Mouse (Mus musculus) lung, postnatal 10 days (tissue): ENCODE measurements around the gene Pdzd4.

Experiments used
- DNase-seq: peaks from one replicate; pipeline ENCODE4 v3.0.0; 2021

Pdzd4 gene

DNA sequence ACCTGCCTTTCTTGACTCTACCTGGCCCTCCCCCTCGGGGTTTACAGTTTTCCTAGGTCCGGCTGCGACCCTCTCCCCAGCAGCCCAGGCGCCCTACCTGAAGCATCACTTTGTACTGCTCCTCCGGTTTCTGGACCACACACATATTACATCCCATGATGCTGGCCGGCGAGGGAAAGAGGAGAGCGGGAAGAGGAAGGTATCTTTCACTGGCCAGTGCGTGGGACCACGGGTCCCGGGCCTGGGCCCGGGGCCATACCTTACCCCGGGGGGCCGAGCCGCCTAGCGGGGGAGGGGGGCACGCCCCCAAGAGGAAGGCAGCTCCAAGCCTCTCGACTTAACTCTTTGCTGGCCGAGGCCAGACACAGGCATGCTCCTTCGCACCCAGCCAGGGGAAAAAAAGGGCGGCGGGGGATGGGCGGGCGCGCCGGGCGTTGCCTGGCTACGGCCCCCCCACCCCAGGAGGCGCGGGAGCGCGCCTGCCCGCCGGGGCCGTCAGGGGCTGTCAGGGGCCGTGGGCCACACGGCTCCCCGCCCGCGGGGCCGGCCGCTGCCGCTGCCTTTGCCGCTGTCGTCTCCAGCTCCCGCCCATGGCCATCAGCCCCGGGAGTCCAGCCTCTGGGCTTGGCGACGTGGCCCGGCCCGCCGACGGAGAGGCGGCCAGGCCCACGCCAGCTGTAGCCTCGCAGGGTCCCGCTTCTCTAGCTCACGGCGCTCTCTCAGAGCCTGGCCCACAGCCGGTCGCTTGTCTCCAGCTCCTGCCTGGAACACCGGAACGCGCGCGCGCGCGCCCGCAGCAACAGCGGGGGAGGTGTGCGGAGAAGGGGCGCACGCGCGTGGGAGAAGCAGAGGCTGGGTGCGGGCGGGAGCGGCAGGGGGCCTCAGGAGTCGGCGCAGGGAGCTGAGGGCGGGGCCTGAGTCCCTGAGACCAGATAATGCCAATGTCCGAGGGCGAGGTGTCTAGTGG is at the start of gene Pdzd4:
Gene Pdzd4 (minus strand): TSS at position 785 of the 967 bp plus-strand sequence.
- DNase-seq = peak; percentile 76

DNA sequence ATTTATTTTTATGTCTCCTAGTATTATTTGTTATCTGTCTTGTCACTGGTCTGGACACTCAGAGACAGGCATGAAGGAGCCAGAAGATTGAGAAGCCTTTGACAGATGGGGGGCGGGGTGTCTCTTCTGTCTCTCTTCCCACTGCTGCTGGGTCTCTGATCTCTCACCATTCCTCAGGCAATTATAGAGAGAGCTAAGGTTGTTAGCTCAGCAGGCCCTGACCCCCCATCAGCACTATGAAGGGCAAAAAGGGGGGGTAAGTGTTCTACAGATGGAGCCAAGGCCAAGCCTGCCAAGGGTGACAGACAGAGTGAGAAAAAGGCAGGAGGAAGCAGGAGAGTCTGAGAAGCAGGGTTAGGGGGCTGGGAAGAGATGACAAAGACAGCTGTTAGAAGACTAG is 47.2 kb upstream of the Pdzd4 start:
- DNase-seq = no peak

DNA sequence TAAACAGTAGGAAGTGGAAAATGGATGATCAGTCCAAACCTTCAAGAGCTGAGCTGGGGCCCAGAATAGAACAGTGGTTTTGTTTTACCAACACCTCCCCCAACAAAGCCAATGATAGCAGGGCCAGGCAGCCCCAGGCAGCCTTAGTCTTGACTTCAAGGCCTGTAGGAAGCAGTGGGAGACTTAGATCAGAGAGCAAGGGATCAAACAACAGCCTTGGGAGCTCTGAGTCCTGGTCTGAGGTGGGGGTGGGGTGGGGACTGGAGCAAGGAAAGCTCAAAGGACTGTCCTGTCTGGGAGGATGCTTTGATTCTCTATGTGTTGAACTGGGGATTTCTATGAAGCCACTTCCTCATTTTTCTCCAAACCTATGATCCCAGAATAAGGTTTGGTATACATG is 46.7 kb upstream of the Pdzd4 start:
- no peak for DNase-seq

DNA sequence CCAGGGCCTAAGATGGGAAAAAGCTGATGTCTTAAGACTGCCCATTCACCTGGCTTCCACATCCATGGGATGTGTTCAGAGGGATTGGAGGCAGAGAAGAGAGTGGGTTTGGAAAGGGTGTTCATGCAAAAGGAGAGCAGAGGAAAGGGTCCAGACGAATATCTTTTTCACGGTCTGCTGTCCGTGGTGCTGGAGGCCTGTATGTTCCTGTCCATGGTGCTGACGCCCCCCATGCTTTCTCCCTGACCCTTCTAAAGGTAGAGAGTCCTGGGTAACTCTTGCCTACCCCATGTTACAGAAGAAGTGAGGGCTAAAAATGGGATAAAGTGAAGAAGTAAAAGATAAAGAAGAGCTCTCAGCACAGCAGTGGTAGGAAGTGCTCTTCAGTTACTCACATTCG is 44.6 kb upstream of the Pdzd4 start:
- peak; percentile 37 for DNase-seq

DNA sequence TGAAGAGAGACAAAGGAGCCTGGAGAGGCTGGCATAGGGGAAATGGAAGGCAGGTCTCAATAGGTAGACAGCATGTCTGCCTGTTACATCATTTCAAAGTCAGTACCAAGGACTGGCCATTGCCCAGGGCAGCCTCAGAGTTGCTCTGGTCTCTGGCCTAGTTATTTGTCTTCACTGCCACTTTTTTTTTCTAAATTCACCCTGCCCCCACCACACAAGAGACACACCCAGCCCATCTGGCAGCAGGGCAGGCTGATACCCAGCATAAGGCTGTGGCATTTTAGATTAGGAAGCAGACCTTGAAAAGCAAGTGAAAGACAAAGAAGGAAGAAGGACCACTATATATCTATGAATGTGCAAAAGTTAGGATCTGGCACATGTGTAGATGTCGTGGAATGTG is 43.1 kb upstream of the Pdzd4 start:
- no peak for DNase-seq

DNA sequence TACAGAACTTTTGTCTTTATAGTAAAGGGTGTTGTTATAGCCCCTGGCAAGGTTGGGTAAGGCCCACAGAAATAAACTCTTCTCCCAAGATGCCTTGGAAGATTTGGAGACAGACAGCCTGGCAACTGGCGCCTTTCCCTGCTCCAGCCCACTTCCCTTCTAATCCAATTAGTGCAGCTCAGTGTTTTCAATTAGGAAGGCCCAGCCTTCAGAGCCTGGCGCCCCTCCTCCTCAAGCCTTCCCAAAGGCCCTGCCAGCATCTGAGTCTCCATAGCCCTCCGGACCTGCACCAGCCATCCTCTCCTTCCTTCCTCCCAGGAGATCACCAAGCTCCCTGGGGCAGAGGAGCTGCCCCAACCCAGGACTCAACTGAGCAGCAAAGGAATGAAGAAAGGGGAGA is 42.5 kb upstream of the Pdzd4 start:
- DNase-seq = no peak

DNA sequence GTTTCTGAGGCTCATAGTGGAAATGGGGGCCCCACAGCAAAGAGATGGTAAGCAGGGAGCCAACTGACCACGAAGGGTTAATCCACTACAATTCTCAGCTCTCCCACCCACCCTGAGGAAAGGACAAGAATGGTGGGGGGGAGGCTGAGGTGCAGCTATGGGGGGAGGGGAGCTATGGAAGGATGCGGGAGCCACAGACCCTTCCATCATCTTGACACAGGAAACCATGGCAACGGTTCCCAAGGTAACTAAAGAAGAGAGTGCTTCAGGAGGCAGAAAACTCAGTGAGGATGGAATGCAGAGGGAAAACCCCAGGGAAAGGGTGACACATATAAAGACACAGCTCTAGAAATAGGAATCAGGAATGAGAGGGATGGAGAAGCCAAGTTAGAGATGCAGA is 39.9 kb upstream of the Pdzd4 start:
- DNase-seq = no peak

DNA sequence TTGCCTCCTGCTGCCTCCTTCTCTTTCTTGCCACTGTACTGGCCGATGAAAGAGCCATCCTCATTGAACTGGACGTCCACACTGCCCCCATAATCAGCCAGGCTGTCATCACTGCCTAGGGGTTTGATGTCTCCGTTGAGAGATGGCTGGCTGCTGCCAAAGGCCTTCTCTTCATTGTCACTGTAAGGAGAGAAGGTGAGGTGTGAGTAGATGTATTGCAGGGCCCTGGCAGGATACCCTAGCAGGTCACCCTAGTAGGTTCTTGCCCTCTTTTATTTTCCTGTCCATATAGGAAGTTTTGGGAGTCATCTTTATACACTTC is 30.3 kb upstream of the Pdzd4 start:
- DNase-seq = no peak

DNA sequence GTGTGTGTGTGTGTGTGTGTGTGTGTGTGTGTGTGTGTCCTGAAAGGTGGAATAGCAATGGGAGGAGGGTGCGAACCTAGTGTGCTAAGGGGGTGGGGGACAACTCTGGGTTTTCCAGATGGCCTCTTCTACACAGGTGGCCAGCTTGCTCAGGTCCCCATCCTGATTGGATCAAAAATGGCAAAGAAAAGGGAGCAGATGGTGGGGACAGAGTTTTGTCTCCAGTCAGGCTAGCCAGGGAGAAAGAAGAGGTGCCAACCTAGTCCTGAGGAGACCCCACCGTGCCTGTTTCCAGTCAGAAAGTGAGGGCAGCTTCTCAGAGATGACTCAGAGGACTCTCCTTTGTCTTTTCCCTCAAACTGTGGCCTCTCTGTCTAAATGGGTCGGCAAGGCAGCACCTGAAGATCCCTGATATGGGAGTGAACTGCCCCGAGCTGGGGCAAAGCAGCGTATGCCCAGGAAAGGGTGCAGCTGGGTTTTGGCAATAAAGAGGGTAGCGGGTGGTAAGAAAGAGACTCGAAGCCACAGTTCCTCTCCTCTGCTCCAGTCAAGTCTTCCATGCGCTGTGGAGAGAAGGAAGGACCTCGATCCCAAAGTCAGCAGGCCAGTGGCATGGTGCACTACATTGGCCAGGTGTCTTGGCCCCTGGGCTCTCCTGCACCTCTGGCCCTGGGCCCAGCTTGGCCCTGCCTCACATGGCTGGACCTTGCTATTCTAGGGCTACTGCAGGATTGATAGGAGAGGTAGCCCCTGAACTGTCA is 29.7 kb upstream of the Pdzd4 start:
- no peak for DNase-seq

DNA sequence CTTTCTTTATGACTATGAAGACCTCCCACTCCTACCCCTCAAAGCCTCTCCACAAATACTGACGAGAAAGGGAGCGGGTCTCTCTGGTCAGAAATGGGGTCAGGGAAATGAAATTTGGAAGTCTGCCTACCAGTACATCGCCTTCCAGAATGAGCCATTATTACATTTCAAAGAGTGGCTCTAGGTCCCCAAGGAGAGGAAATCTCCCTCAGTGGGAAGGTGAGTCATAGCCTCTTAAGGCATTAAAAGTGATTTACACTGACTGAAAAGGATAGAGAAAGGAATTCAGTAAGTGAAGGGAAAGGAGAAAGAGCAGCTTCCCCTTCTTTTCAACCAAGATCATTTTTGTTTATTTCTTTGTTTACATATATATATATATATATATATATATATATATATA is 11.9 kb upstream of the Pdzd4 start:
- no peak for DNase-seq

DNA sequence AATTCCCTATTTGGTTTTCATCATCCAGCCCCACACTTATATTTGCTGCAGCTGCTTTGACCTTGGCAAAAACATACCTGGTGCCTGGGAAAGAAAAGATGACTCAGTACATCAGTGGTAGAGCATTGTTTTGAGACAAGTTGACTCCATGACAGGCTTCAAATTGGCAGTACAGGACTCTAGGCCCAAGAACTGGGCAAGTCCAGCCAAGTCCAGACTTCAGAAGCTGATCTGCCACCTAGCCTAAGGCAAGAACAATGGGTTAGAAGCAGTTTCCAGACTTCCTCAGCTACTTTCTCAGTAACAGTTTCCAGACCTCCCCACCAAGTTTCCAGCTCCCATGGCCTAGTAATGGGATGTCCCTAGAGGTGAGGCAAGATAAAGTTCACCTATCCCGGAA is 11.0 kb upstream of the Pdzd4 start:
- DNase-seq = no peak

DNA sequence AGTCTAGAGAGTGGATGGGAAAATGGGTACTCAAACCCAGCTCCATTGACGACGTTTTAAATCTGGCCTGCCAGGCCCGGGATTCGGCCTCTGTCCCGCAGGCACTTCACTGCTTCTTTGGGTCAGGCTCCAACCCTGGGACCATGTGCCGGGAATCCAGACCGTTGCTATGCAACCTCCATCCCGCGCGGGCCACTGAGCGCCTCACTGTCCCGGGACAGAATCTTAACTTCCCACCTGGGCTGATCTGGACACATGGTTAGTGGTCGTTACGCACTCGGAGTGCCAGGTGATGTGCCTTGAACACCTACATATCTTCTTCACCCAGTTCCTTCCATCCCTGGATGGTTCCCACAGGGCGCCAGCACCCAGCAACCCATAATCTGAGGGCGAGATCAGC is 1.0 kb downstream of the Pdzd4 start:
- DNase-seq = no peak

DNA sequence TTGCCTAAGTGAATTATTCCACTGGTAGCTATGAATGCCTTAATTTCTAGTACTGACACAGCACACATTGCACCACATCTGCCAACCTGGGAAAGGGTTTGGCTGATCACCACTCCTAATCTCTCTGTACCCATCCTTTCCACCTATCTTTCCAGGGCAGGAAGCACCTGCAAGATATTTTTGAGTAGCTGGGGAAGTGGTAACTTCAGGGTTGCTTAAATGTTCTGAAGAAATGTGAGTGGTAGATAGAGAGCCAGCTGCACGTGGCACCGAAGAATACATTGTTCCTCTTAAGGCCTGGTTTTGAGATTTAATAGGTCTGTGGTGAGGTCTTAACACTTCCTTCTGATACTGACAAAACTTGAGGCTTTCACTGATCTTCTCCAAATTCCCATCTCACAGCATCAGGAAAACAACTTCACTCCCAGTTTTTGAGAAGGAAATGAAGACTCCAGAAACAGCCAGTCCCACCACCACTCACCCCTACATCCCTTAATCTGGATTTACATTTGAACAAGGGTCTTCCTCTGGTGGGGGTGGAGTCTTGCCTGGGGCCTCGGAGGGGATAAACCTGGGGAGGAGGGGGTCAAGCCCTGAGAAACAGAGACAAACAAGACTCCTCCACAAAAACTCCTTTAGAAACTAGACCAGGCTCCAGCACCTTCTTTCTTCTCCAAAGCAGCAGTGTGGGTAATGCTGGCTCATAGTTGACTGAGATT is 8.0 kb downstream of the Pdzd4 start:
- DNase-seq = no peak

DNA sequence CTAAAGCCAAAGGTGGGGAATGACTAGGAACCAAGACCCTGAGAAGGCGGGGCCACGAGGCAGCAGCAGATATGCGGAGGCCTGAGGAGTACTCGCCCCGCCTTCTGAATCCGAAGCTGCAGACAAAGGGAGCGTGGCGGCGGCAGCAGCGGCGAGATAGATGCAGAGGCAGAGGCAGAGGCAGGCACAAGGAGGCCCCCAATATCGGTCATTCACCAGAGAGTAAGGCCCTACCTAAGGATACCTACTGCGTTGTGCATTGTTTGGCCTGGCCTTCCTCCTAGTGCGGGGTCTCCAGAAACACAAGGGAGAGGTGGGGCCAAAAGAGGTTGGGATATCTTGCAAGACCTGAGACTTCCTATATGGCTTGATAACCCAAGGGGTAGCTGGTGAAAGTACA is 9.7 kb downstream of the Pdzd4 start:
- DNase-seq = no peak

DNA sequence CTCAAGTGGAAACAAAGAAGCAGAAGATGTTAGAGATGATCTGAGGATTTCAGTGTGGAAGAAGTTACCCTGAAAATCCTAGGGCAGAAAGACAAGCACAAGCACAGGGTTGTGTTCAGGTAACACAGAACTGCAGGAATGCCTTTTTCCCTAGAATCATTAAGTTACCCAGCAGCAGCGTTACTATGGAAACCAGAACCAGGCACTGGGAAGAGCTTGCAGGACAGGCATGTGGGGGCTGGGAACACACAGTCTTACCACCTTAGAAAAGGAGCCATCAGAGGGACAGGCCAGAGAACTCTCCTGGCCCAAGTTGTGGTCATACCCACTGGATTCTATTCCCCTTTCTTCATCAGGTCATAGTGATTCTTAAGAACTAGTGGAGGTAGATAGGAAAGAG is 19.0 kb downstream of the Pdzd4 start:
- no peak for DNase-seq

DNA sequence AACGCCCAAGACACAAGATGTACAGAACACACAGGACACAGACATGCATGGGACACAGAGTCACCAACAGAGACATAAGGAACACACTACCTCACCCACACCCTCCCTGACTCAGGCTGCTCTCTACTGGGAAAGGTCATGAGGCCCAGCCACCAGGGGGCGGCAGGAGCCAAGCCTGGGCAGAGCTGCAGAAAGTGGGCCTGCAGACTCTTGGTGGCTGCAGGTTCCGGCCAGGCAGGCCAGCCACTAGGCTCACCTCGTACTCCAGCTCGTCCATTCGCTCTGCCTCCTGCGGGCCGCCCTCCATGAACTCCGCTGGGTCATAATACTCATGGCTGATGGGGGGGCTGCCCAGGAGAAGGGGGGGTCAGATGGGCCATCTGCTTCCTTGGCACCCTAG is 26.3 kb downstream of the Pdzd4 start:
- peak; percentile 80 for DNase-seq

DNA sequence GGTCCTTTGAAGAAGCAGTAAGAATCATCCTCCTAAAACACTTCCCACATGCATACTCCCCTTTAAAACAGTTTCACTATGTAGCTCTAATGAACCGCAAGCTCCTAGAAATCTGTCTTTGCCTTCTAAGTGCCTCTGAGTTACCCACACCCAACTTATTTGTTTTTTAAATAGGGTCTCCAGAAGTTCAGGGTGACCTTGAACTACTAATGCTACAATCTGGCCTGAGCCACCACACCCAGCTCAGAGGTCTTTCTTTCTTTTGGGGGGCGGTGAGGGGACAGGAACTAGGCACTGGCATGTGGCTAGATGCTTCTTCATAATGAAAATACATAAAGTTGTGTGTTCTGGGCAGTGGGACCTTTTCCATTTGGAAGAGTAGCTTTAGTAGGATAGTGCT is 27.3 kb downstream of the Pdzd4 start:
- DNase-seq = no peak

DNA sequence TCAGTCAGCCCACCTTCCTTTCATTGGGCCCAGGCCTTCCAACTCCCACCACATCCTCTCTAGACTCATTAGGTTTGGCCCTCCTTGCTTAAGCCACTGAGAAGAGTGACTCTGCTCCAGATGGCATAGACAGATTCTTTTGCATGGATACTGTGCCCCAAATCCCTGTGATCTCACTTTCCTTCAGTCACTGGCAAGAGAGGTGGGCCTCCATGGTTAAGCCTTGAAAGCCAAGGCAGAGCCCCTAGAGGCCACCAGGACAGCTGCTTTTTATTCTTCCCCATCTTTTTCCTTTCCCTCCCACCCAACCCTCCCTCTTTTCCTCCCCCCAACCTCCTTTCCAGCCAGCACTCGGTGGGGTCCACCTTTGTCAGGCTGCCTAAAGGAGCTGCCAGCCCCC is 31.3 kb downstream of the Pdzd4 start:
- no peak for DNase-seq

DNA sequence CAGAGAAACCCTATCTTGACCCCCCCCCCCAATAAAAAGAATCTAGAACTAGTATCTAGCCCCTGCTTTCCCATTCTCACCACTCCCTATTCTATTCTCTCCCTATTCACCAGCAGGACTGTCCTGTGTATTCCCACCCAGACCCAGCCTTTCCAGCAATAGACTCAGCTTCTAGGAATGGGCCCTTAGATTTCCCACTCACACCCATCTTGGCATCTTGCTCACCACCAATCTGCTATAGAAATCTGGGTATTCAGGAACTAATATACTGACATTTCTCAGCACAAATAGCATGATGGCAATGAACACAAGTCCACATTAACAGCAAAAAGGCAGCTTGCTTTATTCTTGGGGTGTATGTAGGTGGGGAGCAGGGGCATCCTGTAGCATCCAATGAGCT is 31.7 kb downstream of the Pdzd4 start:
- no peak for DNase-seq

DNA sequence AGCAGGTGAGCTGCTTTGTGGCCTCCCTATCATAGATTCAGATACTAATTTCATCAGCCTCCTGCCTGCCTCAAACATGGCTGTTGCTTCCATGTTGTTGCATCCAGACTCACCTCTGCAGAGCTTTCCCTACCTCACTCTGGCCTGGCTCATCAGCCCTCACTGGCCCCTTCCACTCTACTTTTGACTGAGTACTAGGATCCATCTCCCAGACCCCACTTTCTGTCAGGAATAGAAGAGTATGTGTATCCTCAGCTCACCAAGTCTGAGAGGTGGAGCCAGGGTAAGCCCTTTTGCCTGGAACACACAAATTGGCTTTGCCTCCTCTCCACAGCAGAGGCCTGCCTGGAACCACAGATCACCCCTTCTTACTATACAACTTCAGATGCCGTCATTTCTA is 36.3 kb downstream of the Pdzd4 start:
- DNase-seq = no peak

DNA sequence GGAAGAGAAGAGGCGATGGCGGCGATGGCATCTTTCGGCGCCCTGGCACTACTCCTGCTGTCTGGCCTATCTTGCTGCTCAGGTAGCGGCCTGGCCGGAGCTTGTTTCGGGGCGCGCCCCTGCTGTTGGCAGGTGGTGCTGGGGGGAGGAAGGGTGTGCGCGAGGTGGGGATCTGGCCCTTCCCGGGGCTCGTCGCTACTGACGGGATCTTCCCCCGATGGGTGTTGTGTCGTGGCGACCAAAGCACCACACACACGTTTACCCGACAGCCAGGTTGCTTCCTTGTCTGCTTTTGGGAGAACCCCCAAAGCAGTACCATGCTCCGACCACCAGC is 37.6 kb downstream of the Pdzd4 start:
- no peak for DNase-seq

DNA sequence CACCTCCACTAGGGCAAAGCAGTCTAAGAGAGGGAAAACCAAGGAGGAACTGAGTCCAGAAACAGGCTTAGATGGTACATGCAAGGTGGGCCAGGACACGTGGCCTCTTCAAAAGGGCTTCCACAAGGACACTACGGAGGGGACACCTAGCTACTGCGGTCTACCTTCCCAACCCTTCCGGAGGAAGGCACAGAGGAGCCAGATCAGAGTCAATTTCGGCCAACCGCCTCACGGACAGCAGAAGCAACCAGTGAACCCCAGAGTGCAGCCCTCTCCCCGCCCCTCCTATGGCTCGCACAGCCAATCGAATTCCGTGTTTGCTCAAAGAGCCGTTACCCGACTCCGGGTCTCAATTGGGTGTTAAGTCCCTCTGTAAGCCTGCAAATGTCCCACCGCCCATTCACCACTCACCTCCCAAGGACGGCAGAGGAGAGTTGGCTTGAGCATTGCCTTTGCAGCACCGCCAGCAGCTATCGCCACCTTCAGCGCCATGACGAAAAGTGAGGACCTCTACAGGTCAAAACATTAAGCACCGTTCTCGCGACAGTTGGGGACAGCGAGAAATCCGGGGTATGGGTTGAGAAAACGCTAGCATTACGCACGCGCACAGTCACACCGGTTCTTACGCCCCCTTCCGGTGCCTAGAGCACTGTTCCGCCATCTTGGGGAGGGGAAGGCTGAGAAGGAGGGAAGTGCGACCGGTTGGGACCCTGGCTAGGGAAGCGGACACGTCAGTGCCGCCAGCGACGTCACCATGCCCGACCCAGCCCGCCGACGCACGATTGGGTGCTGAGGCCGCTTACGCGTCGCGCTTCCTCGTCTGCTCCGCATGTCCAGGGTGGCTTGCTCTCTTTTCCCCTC is 38.2 kb downstream of the Pdzd4 start, which contains the start of the genes Idh3g and Ssr4:
Gene Idh3g (minus strand): TSS at position 534 of the 861 bp plus-strand sequence.
Gene Ssr4 (plus strand): TSS at position 665 of the 861 bp plus-strand sequence.
- DNase-seq = peak; percentile 95

DNA sequence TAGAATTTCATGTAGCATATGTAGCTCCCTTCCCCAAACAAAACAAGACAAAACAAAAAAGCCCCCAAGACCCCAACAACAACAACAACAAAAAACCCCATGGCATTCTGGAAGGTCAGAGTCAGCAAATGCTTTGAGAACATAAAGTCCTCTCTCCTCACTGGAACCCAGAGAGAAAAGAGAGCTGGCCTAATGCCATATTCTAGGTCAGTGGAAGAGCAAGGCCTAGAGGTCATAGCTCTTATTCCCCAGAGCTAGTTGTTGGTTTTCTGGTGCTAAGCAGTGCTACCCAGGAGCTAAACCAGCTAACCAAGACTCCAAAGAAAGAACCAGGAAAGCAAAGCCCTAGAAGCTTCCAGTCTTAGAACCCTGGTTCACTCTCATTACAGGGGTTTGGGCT is 39.1 kb downstream of the Pdzd4 start:
- DNase-seq = no peak
